Mouse (Mus musculus) cortical plate, adult 2 months (tissue): ENCODE data around the gene Magi3. TPM values are rescaled to one million over a fixed set of nuclear protein-coding genes. Genes with fewer than 3 reads are reported as not detected.

Experiments
- H3K27ac ChIP-seq: fragments of 200-500 bp; 2 replicates; pipeline ENCODE4 v1.5.1; 2012; ENCODE audit warnings: low read length, control low read depth, inconsistent platforms; ENCODE audit not compliant: insufficient read depth
- H3K4me1 ChIP-seq: fragments of 200-500 bp; 2 replicates; pipeline ENCODE4 v1.6.1; 2011; ENCODE audit warnings: low read length; ENCODE audit not compliant: control insufficient read depth, insufficient read depth
- H3K4me3 ChIP-seq: fragments of 200-500 bp; 2 replicates; pipeline ENCODE4 v1.5.1; 2011; ENCODE audit warnings: mild to moderate bottlenecking, low read length, control low read depth; ENCODE audit not compliant: insufficient read depth
- CTCF ChIP-seq: fragments of 200-500 bp; IDR thresholded peaks from 2 replicates; pipeline ENCODE4 v1.5.1; 2011; ENCODE audit warnings: mild to moderate bottlenecking, control low read depth, low read length; ENCODE audit not compliant: insufficient read depth; ENCODE audit errors: extremely low read depth
- POLR2A ChIP-seq: fragments of 200-500 bp; IDR thresholded peaks from 2 replicates; pipeline ENCODE4 v1.6.1; 2011; ENCODE audit warnings: mild to moderate bottlenecking, low read length, control low read depth; ENCODE audit not compliant: insufficient read depth; ENCODE audit errors: extremely low read depth
- polyA plus RNA-seq: library from polyadenylated mRNA; depleted of rRNA; stranded (reverse); fragments of >200 nt; gene quantifications from 2 replicates; pipeline ENCODE4 v1.2.3, GENCODE M21; 2012

Magi3 gene
- polyA plus RNA-seq, 1 experiment, result 21.2 TPM

GRCm38 (mm10) chr3:104219531-104220294, 461 bp downstream of the Magi3 start:
- Histone ChIP-seq H3K4me3 (peak overlapping the region; percentile 89), H3K4me1 (peaks cover 3% of the 10 kb centered on the region; the same call in 1 of the 2 replicates), H3K27ac (peak overlapping the region; percentile 10)
- TF ChIP-seq CTCF, result no peak
- no peak for TF ChIP-seq POLR2A

- H3K4me3 ChIP-seq, result peak overlapping the region; percentile 89
- no peak for TF ChIP-seq CTCF
- no peak for TF ChIP-seq POLR2A
- peaks cover 3% of the 10 kb centered on the region; the same call in 1 of the 2 replicates for H3K4me1 ChIP-seq
- no peak overlapping the region for H3K27ac ChIP-seq
These were observed 1.2 kb downstream of the Magi3 start for GRCm38 (mm10) chr3:104218926-104219325.

- Histone ChIP-seq H3K27ac (no peak overlapping the region), H3K4me1 (no peaks in the 10 kb centered on the region; the same call in 1 of the 2 replicates), H3K4me3 (no peak overlapping the region)
- no peak for TF ChIP-seq POLR2A
- TF ChIP-seq CTCF, result no peak
These were observed 30.4 kb downstream of the Magi3 start for GRCm38 (mm10) chr3:104189823-104190222.

DNA sequence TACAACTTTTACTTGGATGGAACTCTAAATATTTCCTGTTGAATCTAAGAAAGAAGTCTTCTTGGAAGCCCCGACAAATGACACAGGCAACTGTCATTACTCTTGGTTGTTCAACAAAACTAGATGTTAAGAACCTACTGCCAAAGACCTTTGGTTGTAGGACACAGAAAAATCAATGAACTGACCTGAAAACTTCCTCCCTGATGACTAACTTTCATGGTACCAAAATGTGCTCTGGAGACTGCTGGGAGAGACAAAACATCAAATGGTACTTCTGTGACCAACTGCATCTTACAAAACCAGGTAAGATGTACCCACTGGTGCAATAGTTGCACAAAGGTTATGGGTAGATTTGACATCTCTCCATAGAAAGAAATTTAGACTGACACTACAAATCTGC, 30.9 kb downstream of the Magi3 start:
- Histone ChIP-seq H3K4me1 (no peaks in the 10 kb centered on the region; the same call in 1 of the 2 replicates), H3K4me3 (no peak overlapping the region), H3K27ac (no peak overlapping the region)
- TF ChIP-seq POLR2A, result no peak
- no peak for TF ChIP-seq CTCF

DNA sequence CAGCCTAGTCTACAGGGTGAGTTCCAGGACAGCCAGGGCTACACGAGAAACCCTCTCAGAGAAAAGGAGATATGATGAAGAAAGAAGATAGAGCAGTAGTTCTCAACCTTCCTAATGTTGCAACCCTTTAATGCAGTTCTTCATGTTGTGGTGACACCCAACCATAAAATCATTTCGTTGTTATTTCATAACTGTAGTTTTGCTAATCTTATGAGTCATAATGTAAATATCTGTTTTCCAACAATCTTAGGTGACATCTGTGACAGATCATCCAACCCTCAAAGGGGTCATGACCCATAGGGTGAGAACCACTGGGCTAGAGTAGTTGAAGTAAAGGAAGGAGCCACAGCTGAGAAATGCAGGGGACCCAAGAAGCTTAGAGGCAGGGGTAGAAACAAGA, 35.9 kb downstream of the Magi3 start:
- no peak for TF ChIP-seq POLR2A
- Histone ChIP-seq H3K4me3 (no peak overlapping the region), H3K27ac (no peak overlapping the region), H3K4me1 (no peaks in the 10 kb centered on the region)

DNA sequence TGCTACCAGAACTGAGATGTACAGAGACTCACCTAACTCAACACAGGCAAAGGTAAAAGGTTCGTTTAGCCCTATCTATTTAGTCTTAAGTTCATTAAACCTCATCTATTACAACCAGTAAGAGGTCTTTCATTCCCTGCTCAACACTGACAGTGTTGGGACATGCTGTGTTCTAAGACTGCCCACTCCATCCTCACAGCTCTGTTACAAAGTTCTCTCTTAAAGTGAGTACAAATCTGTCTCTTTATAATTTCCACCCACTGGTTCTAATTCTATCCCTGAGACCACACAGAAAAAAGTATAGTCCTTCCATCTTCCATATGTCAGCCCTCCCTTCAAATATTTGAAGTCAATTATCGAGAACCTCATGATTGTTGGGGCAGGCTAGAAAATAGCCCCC, 36.5 kb downstream of the Magi3 start:
- no peak overlapping the region for H3K27ac ChIP-seq
- H3K4me3 ChIP-seq, result no peak overlapping the region
- TF ChIP-seq POLR2A, result no peak
- no peak for TF ChIP-seq CTCF
- H3K4me1 ChIP-seq, result no peaks in the 10 kb centered on the region

DNA sequence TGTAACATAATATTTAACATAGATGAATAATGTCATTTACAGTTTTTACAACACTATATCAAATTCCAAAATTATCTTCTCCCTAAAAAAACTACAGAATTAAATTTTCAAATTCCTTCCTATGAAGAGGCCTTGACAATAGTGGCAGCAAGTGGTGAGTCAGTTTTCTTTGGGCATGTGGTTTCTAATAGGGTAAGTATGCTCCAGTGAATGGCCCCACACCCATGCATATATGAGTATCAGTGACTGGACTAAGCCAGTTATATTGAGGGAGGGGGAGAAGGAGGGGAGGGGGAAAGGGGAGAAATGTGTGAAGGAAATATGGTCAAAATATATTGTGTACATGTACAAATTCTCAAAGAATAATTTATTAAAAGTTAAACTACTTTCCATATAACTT, 37.5 kb downstream of the Magi3 start:
- H3K4me3 ChIP-seq, result no peak overlapping the region
- no peak overlapping the region for H3K27ac ChIP-seq
- TF ChIP-seq POLR2A, result no peak
- no peak for TF ChIP-seq CTCF
- H3K4me1 ChIP-seq, result no peaks in the 10 kb centered on the region

DNA sequence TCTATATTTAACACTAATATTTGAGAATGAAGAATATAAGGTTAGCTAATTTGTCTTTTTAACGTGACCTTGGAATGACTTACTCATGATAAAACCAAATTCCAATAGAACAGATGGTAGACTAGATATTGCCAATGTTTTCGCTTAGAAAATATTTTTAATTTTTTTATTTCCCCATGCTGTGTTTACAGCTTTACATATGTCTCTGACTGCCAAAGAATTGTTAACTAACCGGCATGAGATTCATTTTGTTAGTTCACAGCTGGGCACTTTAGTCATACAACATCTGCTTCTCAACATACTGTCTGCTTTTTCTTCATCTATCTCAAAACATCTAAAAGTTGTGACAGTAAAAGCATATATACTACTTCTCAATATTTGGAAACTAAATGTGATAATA, 58.8 kb downstream of the Magi3 start:
- Histone ChIP-seq H3K4me3 (no peak overlapping the region), H3K4me1 (no peaks in the 10 kb centered on the region), H3K27ac (no peak overlapping the region)
- TF ChIP-seq CTCF, result no peak

DNA sequence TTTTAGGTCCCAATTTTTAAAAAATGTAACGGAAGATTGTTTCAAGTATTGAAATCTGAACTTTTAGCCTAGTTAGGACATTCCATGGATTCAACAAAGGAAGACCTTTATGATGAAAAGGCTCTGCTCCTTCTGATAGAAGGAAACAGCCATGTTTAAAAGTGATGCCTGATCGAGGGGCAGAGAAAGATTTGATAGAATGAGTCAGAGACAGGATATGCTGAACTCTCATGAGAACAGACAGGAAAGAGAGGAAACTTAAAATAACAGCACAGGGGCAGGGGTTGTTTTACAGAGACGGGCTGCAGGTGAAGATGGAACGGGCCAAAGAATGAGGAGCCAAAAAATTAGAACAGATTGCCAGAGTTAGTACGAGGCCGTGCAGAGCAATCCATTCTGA, 59.6 kb downstream of the Magi3 start:
- H3K27ac ChIP-seq, result no peak overlapping the region
- H3K4me3 ChIP-seq, result no peak overlapping the region
- TF ChIP-seq POLR2A (no peak), CTCF (no peak)
- no peaks in the 10 kb centered on the region for H3K4me1 ChIP-seq

DNA sequence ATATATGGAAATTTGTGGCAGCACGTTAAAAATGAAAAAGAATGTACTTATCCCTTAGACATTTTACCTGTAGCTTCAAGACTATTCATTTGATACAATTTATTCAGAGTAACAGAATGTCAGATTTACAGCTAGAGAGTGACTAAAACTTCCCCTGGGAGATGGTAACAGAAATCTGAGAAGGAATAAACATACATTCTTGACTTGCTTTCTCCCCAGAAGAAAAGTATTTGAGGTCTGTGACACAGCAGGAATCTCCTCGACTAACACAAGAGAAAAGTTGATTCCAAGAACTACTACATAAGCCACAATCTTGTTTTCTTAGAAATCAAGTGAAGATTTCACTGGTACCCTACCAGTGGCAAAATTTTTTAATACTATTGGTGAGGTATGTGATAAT, 70.0 kb downstream of the Magi3 start:
- Histone ChIP-seq H3K4me3 (no peak overlapping the region), H3K4me1 (no peaks in the 10 kb centered on the region), H3K27ac (no peak overlapping the region)
- TF ChIP-seq POLR2A, result no peak
- TF ChIP-seq CTCF, result no peak
